Mouse (Mus musculus): Measurements from ENCODE around the gene Rad9b.

Rad9b gene

DNA sequence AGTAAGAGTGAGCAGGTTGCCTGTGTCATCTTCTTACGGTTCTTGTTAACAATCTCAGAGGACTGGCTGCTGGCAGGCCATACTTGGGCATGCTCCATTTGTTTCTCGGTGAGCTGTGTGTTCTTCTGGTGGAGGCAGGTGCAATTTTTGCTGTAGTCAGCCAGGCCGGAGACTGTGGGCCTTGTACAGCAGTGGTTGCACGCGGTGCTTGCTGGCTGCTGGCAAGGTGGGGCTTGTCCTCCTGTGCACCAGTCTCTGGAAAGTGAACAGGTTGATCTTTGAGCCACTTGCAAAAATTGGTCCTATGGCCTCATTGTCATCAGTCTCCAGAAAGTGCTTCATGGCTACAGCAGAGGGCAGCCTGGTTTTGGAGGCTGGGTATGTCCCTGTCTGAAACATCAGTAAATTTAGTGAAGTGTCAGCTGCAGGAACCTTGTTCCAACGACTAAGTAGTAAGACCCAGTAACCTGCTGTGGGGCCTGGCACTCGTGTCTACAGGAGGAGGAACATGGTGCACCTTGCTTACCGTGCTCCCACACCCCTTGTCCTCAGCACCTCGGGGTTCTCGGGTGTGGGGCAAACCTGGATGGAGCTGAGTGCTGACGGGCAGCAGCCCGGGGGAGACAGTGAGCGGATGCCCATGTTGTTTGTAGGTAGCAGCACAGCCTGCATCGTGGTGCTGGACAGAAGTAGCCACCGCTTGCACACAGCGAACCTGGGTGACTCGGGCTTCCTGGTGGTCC, 40.9 kb downstream of the Rad9b start:
- DNase-seq (ENCODE audit: low read depth, low spot score), result no peak

DNA sequence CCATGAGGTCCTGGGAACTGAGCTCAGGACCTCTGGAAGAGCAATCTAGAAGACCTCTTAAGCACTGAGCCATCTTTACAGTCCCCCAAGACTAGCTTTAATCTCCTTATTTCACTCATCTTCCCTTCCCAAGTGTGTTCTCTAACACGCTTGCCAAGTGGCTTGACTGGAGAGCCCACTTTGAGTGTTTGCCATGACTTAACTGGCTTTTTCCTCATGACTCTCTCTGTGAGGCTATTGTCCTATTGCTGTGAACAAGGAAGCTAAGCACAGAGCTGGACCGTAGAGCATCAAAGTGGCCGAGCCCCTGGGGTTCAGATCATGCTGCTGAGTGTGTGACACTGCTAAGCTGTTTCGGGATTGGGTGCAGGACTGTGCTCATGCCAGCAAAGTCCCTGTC, 41.7 kb downstream of the Rad9b start:
- DNase-seq (ENCODE audit: low read depth, low spot score), result no peak

DNA sequence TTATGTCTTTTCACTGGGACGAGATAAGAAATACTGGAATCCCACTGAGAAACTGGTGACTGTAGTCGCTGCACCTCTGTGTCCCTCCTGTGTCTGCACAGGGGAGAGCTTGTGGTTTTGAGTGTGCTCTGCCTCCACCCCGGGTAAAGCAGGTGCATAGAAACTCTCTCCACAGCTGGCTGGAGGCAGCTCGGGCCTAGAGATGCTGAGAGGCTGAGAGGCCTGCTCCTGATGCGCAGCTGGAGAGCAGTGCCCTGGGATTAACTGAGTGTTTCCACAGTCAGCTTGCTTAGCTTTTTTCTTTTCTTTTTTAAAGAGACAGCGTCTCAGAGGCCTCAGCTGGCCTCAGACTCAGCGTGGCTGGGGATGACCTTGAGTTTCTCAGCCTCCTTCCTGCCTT, 42.3 kb downstream of the Rad9b start:
- DNase-seq (ENCODE audit: low read depth, low spot score), result no peak

DNA sequence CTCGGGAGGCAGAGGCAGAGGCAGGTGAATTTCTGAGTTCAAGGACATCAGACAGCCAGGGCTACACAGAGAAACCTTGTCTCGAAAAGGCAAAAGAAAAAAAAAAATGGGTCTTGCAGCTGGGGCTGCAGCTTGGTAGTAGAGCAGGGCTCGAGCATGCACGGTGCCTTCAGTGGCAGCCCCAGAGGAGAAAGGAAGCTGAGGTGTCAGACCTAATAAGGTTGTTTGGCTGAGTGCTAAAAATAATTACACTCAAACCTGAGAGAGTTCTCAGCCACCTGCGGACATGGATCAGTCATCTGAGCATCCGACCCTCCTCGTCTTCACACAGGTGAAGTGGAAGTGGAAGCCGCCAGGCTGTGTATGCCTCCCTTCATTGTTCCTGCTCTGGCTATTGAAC, 43.3 kb downstream of the Rad9b start:
- no peak for DNase-seq (ENCODE audit: low read depth, low spot score)

DNA sequence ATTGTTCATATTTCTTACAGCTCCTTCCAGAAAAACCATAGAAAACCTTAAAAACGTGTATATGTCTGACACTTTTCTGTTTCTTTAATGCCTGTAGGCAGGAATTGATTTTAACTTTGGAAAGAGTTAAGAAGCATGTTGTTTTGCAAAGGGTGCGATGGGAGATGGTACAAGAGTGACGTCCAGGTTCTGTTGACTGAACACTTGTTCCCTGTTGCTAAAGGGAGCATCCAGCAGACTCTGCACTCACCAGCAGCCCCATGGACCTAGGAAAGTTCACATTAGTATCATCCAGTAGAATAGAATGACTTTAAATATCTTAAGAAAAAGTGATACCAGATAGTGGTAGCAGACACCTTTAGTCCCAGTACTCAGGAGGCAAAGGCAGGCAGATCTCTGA, 47.5 kb downstream of the Rad9b start:
- no peak for DNase-seq (ENCODE audit: low read depth, low spot score)

DNA sequence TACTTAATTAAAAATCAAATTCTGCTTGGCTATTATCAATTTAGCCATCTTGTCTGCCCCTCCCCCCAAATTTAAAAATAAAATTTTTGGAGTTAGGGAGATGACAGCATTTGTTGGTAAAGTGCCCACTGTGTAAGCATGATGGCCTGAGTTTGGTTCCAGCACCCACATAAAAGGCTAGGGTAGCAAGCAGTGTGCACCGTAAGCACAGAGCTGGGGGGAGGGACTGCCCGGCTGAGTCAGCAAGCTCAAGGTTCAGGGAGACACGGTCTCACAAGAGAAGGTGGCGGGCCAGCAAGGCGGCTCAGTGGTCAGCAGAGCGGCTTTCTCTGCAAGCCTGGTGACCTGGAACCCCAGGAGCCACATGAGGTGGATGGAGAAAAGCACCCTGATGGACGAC, 48.6 kb downstream of the Rad9b start:
- DNase-seq (ENCODE audit: low read depth, low spot score), result no peak

DNA sequence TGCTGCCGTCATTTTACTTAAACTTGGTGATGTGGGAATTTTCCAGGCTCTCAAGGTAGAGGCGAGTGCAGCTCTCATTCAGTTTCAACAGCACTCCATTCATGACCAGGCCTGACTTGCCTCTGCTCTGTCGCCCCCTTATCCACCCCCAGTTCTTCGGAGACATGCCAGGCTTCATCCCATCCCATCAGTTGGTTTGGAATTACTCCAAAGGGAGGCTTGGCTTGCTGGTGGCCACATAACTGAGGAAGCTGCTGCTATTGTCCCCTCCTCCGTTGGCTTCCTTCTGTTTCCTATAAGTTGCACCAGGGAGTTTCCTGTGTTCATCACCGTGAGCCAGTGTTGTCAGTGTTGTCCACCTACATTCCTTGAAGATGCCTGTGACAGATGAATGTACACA, 49.5 kb downstream of the Rad9b start:
- DNase-seq (ENCODE audit: low read depth, low spot score), result no peak

DNA sequence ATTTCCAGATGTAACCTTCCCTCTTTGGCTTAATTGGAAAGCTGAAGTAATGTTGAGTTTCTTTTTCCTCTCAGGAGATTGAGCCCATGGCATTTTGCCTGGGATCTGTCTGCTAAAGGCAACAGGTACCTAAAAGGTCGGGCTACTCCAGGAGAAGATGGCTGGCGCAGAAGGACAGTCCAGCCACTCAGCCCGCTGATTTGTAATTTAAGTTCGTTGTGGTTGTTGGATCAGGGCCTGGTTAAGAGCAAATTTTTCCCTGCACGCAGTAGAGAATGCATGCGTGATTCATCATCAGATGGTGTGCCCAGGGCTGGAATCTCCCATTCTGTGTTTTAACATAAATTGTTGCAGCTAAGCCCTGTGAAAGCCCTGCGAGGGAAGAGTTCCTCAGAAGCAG, 50.1 kb downstream of the Rad9b start:
- no peak for DNase-seq (ENCODE audit: low read depth, low spot score)

DNA sequence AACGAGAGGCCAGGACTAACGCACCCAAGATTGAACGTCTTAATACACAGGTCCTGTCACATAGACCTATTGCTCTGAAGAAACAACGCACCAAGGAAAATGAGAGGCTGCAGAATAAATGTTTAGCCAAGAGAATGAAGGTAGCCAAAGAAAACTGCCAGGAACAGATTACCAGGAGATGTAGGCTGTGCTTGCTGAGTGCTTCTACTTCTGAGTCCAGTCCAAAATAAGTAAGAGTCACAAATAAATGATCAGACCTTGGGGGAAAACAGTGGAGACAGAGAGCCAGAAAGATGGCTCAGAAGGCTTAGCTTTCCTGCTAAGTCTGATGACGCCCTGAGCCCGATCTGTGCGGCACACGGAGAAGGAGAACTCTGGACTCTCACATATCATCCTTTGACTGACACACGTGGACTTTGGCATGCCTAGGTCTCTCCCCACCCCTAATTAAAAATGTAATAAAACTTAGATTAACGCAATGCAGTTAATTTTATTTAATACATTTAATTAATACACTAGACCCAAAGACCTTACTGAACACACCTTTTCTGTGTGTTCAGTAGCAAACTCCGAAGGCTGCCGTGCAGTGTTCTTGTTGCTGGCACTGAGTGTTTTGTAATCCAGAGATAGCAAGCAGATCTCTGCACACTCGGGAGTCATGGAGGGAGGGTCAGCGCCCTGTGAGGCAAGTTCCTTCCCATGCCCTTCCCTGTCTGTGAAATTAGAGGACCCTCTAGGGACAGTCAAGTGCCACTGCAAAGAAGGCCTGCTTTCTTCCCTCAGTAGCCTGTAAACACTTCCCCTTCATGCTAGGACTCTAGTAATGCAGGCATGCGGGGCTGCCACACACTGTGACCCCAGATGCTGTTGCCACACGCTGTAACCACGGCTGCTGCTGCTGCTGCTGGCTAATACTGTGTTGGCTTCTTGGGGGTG, 51.0 kb downstream of the Rad9b start:
- no peak for DNase-seq (ENCODE audit: low read depth, low spot score)

DNA sequence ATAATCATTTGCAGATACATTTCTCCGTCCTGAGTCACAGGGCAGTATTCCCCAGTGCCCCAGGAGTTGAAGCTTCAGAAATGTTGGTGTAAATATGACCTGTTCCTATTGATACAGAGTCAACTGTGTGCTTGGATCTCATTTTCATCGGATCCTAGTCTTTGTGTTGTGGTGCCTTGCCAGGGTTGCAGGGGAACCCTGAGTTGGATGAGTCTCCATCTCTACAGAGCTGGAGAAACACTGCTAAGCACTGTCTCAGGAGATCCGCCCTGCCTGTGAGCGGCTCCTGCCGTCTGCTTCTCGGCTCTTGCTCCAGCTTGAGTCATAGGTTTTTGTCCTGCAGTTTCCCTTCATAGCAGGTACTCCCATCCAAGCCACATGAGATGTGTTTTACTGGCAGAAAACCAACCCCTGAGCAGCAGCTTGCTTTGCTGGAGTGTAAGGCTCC, 53.9 kb downstream of the Rad9b start:
- DNase-seq (ENCODE audit: low read depth, low spot score), result no peak

DNA sequence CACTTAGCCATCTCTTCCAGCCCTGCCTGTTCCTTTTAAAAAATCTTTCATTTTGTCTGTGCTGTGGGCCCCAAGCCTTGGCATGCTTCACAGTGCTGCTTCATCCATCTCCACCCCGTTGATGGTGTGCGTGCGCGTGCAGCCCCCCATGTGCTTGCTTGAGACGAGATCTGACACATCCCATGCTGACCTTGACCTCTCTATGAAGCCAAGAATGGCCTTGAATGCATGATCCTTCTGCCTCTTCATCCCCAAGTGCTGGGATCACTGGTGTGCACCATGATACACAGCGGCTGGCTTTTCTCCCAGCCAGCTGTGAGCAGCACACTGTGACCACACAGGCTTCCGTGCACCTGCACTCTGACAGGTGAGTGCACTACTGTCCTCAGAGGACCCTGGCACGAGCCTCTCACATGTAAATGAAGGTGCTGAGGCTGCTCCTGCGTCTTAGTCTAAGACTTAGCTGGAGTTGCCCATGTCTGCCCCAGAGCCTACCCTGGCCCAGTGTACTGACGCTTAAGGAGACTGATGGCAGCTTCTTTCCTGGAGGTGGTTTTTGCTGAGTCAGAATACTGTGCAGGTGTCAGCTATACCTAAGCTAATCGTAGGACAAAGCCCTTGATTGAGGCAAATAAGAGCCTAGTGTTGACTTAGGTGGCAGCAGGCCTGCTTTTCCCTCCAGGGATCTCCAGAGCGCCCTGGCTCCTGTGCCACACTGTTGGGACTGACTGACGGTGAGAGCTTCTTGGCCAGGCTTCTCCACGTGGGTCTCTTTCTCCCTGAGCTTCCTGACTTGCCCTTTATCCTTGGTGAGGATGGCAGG, 58.7 kb downstream of the Rad9b start:
- no peak for DNase-seq (ENCODE audit: low read depth, low spot score)

DNA sequence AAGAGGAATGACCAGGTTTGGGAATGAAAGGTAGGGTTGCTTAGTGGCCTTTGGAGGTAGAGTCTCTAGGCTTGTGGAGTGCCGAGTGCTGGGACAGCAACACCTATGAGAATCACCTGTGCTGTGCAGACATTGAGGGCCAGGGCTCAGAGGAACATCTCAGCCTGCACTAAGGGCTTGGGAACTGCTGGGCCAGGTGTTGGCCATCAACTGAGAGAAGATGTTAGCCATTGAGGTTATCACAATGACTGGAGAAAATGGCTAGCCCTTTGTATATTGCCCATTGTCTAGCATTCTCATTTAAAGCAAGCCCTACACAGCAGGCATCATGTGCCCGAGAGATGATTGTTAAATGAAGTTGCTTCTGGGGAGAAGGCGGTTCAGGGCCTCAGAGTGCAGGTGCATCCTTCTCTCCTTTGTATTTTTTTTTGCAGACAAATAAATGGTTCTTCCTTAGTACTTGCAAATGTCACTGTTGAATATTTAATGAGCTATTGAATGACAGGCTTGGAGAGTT, 59.8 kb downstream of the Rad9b start:
- no peak for DNase-seq (ENCODE audit: low read depth, low spot score)

DNA sequence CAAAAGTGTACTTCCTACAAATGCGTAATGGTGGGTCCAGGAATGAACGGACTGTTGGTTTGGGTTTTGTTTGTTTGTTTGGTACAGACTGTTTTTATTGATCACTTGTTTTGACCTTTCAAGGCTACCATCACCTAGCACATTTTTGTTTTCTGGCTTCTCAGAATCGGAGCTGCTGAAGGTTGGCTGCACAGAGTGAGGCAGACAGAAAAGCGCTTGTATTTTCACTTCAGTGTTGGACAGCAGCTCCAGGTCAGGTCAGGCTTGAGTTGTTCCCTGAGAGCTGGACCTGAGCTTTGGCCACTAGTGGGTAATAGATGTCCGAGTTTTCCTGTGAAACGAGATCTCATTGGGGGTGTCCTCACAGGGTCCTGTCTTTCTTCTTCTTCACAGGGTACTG, 60.9 kb downstream of the Rad9b start:
- no peak for DNase-seq (ENCODE audit: low read depth, low spot score)

DNA sequence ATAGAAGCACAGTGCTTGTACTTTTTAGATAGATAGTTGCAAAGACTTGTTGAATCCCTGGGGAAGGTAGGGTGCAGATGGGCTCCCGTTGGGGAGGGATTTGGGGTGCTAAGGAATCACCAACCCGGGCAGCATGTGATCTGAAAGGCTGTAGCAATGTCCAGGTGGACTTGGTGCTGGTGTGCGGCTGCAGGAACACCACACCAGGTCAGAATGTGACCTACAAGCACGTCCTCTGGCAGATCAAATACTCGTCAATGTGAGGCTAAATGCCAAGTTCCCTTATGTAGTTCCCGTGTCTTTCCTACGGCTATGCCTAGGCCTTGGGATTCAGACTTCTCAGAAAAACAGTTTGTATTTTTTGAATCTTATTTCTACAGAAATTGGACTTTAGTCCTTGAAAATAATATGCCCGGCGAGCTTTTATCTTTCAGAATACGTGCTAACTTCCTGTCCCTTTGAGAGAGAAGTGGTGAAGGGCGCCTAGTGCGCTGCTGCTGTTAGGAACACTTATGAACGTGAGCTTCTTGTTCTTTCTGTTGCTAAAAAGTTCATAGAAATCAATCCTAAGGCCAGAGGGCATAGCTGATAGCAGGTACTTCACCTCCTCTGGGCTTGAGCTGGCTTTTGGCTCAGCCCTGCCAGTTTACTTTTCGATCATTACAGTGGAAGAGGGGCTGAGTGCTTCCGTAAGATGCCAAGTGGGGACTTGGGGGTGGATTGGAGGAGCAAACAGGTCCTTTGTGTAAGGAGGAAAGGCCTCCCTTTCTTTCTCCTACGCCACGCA, 62.3 kb downstream of the Rad9b start:
- DNase-seq (ENCODE audit: low read depth, low spot score), result no peak

DNA sequence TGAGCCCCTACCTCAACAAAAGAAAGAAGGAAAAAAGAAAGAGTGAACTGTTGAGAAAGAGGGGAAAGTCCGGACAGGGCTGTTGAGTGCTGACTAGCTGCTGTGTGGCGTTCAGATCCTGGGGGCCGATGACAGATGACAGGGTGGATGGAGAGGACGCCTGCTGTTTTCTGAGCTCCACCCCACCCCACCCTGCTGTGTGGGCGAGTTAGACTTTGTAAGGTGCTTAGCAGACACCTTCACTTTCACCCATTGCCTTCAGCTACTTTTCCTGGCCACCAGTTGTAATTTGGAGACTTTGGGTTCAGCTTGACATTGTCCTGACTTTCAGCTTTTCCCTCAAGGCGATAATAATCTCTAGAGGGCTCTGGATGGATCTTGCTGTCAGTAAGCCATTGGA, 62.9 kb downstream of the Rad9b start:
- no peak for DNase-seq (ENCODE audit: low read depth, low spot score)

DNA sequence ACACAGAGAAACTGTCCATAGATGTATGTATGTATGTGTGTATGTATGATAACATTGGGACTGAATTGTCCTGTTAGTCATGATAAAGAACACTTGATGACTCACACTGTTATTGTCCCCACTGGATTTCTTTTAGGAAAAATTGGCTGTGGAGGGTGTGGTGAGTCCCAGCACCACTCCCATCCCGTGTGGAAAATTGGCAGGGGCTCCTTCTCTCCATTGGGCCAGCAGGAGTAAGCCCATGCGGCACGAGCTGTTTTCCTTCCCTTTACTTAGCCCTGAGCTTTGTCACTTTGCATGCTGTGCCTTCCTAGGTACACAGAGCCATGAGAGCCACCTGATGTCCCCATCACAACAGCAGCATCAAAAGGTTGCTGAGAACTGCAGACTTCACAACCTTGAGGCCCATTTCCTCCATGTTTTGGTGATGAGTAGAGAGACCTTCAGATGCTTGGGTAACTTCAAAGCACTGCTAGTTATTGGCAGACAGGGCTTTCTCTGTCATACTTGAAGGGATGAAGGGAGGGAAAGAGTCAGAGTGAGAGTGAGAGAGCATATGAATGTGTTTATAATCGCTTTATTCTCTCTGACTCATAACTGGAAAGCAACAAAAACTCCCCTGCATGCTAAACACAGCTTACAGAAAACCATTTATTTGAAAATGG, 65.8 kb downstream of the Rad9b start:
- DNase-seq (ENCODE audit: low read depth, low spot score), result no peak

DNA sequence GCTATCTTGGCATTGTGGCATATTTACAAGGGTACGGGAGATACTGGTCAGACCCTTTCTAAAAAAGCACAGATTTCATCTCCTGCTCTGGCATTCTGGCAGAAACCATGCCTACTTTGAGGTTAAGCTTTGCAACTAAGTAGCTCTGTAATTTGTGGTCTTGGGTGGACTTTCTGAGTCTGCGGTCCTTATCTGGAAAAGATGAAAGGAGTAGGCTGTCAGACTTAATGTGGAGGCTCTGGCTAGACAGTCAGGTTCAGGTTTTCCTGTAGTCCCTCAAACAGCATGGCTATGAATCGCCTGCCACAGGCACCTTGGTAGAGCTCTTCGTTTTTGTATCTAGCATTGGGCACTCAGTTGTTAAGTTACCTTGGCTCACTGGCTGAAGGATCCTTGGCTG, 67.0 kb downstream of the Rad9b start:
- DNase-seq (ENCODE audit: low read depth, low spot score), result no peak

DNA sequence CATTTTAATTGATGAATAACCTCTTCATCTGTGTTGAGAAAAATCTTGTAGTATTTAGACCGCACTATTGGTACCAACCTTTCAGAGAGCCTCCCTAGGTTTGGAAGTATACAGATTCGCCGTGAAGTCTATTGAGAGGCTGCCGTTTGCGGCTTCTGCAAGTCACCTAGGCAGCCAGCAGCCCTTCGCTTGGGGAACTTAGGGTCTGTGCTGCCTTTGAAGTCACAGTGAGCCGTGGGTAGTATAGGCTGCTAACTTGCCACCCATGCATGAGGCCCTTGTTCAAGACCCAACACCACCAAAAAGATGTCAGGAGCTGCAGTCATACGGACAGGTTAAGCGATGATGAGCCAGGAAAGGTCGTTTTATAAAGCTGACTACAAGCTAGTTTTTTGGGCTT, 67.8 kb downstream of the Rad9b start:
- no peak for DNase-seq (ENCODE audit: low read depth, low spot score)

DNA sequence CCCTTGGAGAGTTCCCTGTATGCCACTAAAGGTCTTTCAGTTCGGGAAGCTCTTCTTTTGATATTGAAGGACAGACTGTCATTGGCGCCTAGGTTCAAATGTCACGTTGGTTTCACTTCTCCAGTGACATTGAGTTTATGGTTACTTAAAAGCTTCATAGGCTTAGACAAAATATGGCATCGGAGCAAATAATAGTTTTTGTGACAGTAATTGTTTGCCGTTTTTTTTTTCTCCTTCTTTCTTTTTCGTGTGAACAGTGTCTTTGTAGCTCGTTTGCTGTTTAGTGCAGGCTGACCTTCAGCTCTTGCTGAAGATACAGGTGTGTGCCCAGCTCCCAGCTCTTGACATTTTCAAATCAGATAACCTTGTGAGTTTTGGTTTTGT, 68.3 kb downstream of the Rad9b start:
- no peak for DNase-seq (ENCODE audit: low read depth, low spot score)

DNA sequence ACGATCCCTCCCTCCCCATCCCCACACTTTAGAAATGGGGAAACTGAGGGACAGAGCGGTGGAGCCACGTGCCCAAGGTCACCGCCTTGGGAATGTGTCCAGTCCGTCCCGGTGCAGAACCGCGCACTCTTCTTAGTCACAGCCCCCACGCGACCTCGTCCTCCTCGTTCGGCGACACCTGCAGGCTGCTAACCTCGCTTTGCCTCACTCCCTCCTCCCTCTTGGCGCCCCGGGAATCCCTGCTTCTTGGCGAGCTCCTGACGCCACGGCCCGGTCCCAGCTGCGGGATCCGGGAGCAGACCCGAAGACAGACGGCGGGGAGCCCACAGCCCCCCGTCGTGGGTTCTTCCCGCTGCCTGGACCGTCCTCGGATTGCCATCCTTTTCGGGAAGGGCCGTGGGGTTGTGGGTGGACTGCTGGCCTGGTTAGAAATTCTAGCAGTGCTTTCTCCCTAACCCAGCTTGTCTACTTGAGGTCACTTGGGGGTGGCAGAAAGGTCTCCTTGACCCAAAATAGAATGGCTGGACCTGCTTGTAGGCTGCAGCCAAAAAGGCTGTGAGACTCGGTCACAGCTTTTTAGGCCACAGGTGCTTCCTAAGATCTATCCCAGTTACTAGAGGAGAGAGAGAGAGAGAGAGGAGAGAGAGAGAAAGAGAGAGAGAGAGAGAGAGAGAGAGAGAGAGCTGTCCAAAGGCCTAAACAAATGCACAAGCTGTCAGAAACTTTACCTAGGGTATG, 68.8 kb downstream of the Rad9b start:
- DNase-seq (ENCODE audit: low read depth, low spot score), result no peak
